Mouse (Mus musculus): Measurements from ENCODE around the gene Cd248.

GRCm38 (mm10) chr19:5041588-5041987 is 26.3 kb upstream of the Cd248 start:
- no peak for TF ChIP-seq CTCF (IDR thresholded peaks at IDR 0.05; ENCODE audit: control insufficient read depth, insufficient read depth, insufficient replicate concordance, low read depth, low read length)
- TF ChIP-seq POLR2A (IDR thresholded peaks at IDR 0.05; ENCODE audit: control insufficient read depth, low read depth, low read length), result no peak

Measured in testis, adult 2 months (tissue).